Mouse (Mus musculus): ENCODE measurements at regions not wholly inside any gene's neighbourhood (a gene's known extent, or its start where the extent isn't known, plus 50 kb on each side); places are given as distances from the start of the nearest gene placed in this dataset.

GRCm38 (mm10) chr3:4669971-4670370 lies 1080.6 kb upstream of the Gm8797 start:
- DNase-seq (ENCODE audit: inconsistent ontology term): no peak

DNA sequence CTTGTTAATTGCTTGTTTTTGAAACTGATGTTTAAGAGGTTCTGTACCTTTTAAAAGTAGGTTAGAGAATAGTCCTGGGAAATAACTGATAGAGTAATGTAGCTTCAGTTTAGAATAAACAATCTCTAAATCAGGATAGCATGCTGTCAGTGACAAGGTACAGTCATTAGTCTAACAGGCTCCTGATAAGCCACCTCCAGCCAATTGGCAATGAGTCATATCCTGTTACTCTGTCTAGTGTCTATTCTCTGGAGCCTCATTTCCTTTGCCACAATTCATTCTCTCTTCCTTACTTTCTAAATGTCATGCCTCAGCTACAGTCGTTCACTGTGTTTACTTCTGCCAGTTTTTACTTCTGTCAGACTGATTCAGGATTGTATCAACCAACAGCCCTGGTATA lies 1061.1 kb upstream of the Gm8797 start:
- DNase-seq (ENCODE audit: inconsistent ontology term): peak; percentile 61
